Mouse (Mus musculus): ENCODE data around the gene Rdh7. TPM values are rescaled to one million over a fixed set of nuclear protein-coding genes. Genes with fewer than 3 reads are reported as not detected.

Gene Rdh7
- not detected for total RNA-seq (2023)

GRCm38 (mm10) chr10:127888605-127889004 is at the start of gene Rdh7:
Rdh7 (minus strand) TSS chr10:127888817.

GRCm38 (mm10) chr10:127898218-127898617 is 9.6 kb upstream of the Rdh7 start, which contains the start of gene Sdr9c7:
Sdr9c7 (plus strand) TSS chr10:127898518.

GRCm38 (mm10) chr10:127866232-127866631 is 22.4 kb downstream of the Rdh7 start, which contains the start of gene Rdh16f2:
Rdh16f2 (plus strand) TSS chr10:127866474.

GRCm38 (mm10) chr10:127849628-127850027 is 39.0 kb downstream of the Rdh7 start, which contains the start of gene Rdh19:
Rdh19 (plus strand) TSS chr10:127849928.

Other genes with a start within 250 kb of the Rdh7 start
- 169 TPM for gene Stat6, start 245.8 kb downstream of the Rdh7 start, total RNA-seq (2023)
- gene Nemp1, start 221.9 kb downstream of the Rdh7 start, total RNA-seq (2023) = 9.3 TPM
- 35.3 TPM for gene Nab2, start 220.2 kb downstream of the Rdh7 start, total RNA-seq (2023)
- gene Myo1a, start 183.6 kb downstream of the Rdh7 start, total RNA-seq (2023) = 0.38 TPM
- not detected for gene Tac2, start 164.3 kb downstream of the Rdh7 start, total RNA-seq (2023)
- gene Zbtb39, start 149.3 kb downstream of the Rdh7 start, total RNA-seq (2023) = 11.1 TPM
- gene Gpr182, start 137.1 kb downstream of the Rdh7 start, total RNA-seq (2023) = 0.18 TPM
- 0.41 TPM for gene Rdh1, start 129.1 kb downstream of the Rdh7 start, total RNA-seq (2023)
- not detected for gene Rdh16f1, start 129.0 kb downstream of the Rdh7 start, total RNA-seq (2023)
- gene Rdh9, start 112.4 kb downstream of the Rdh7 start, total RNA-seq (2023) = not detected
- gene Rdh16, start 87.7 kb downstream of the Rdh7 start, total RNA-seq (2023) = not detected
- gene Rdh19, start 38.9 kb downstream of the Rdh7 start, total RNA-seq (2023) = not detected
- gene Rdh16f2, start 22.3 kb downstream of the Rdh7 start, total RNA-seq (2023) = not detected
- not detected for gene Sdr9c7, start 9.7 kb upstream of the Rdh7 start, total RNA-seq (2023)
- not detected for gene Hsd17b6, start 118.8 kb upstream of the Rdh7 start, total RNA-seq (2023)
- gene Prim1, start 126.4 kb upstream of the Rdh7 start, total RNA-seq (2023) = 13.0 TPM
- 750 TPM for gene Naca, start 146.8 kb upstream of the Rdh7 start, total RNA-seq (2023)
- 132 TPM for gene Ptges3, start 170.1 kb upstream of the Rdh7 start, total RNA-seq (2023)
- gene Atp5b, start 194.5 kb upstream of the Rdh7 start, total RNA-seq (2023) = 633 TPM
- 108 TPM for gene Baz2a, start 202.8 kb upstream of the Rdh7 start, total RNA-seq (2023)